Mouse (Mus musculus) layer of hippocampus, postnatal 10 days (tissue): ENCODE data around the gene Sh3gl3. TPM values are rescaled to one million over a fixed set of nuclear protein-coding genes. Genes with fewer than 3 reads are reported as not detected.

Source experiments
- DNase-seq, 2 experiments: peaks; one replicate each; pipeline ENCODE4 v3.0.0; 2021; ENCODE audit warnings: low spot score in 2 of 2
- long read RNA-seq: library from polyadenylated mRNA; stranded (forward); transcript quantifications from one replicate; pipeline ENCODE4 v2.0.0, GENCODE M21; 2023
- total RNA-seq, 2 experiments: library from RNA; stranded (reverse); gene quantifications; 2 replicates each; pipeline ENCODE4 v1.2.3; 2021

Gene Sh3gl3
- total RNA-seq = 10 to 100 TPM; 55.0 to 57.0 TPM
- long read RNA-seq, transcript Sh3gl3-203 (9 exons, 1,486 nt) = minor isoform, 14 of 67 reads
- long read RNA-seq, transcript Sh3gl3-201 (9 exons, 1,647 nt) = major isoform, 40 of 67 reads
- long read RNA-seq, partial matches to known transcripts = 1 of 67 reads
- long read RNA-seq, other reads (novel, unspliced or antisense) = 12 of 67 reads

- DNase-seq = no peak
Observed at GRCm38 (mm10) chr7:82173540-82173939, at the start of gene Sh3gl3. Sh3gl3 (plus strand) TSS chr7:82173840.

GRCm38 (mm10) chr7:82138196-82138595 is 35.4 kb upstream of the Sh3gl3 start:
- DNase-seq = no peak

GRCm38 (mm10) chr7:82147151-82147550 is 26.5 kb upstream of the Sh3gl3 start:
- DNase-seq = no peak

- no peak for DNase-seq
Observed at GRCm38 (mm10) chr7:82164681-82165080, 9.0 kb upstream of the Sh3gl3 start.

- peak; percentile 75 to 87 for DNase-seq
Observed at GRCm38 (mm10) chr7:82174571-82175326, 1.1 kb downstream of the Sh3gl3 start.

- DNase-seq = peak; percentile 16 to 29
Observed at GRCm38 (mm10) chr7:82175327-82175721, 1.7 kb downstream of the Sh3gl3 start.

GRCm38 (mm10) chr7:82176192-82176591 is 2.6 kb downstream of the Sh3gl3 start:
- no peak for DNase-seq

GRCm38 (mm10) chr7:82177336-82177735 is 3.7 kb downstream of the Sh3gl3 start:
- no peak for DNase-seq

GRCm38 (mm10) chr7:82180919-82181318 is 7.3 kb downstream of the Sh3gl3 start:
- DNase-seq = no peak

- no peak for DNase-seq
Observed at GRCm38 (mm10) chr7:82182781-82183180, 9.1 kb downstream of the Sh3gl3 start.

GRCm38 (mm10) chr7:82191604-82192003 is 18.0 kb downstream of the Sh3gl3 start:
- no peak for DNase-seq

- no peak for DNase-seq
Observed at GRCm38 (mm10) chr7:82192512-82192911, 18.9 kb downstream of the Sh3gl3 start.

GRCm38 (mm10) chr7:82203111-82203510 is 29.5 kb downstream of the Sh3gl3 start:
- DNase-seq = no peak

- no peak for DNase-seq
Observed at GRCm38 (mm10) chr7:82204014-82204784, 30.6 kb downstream of the Sh3gl3 start.

- DNase-seq = no peak
Observed at GRCm38 (mm10) chr7:82204975-82205374, 31.3 kb downstream of the Sh3gl3 start.

- DNase-seq = no peak
Observed at GRCm38 (mm10) chr7:82206787-82207186, 33.1 kb downstream of the Sh3gl3 start.

- no peak for DNase-seq
Observed at GRCm38 (mm10) chr7:82221380-82221933, 47.8 kb downstream of the Sh3gl3 start.

- no peak for DNase-seq
Observed at GRCm38 (mm10) chr7:82223906-82224846, 50.5 kb downstream of the Sh3gl3 start.

GRCm38 (mm10) chr7:82233201-82233600 is 59.6 kb downstream of the Sh3gl3 start:
- DNase-seq = no peak

GRCm38 (mm10) chr7:82234010-82234897 is 60.6 kb downstream of the Sh3gl3 start:
- DNase-seq = no peak
